Mouse (Mus musculus) hindbrain, embryonic 13.5 days (tissue): ENCODE measurements at regions not wholly inside any gene's neighbourhood (a gene's known extent, or its start where the extent isn't known, plus 50 kb on each side); places are given as distances from the start of the nearest gene placed in this dataset.
A peak's percentile ranks its signal among the peaks of the same experiment; 100 is the strongest.

Experiments used
- ATAC-seq: fragments of 200-750 bp; cut with Nextera tagmentation; 2 replicates; pipeline ENCODE4 v1.8.0; 2017; ENCODE audit warnings: moderate TSS enrichment; ENCODE audit not compliant: low FRiP score
- H3K27ac ChIP-seq: fragments of 300-500 bp; sonication (generic); 2 replicates; pipeline ENCODE4 v1.5.1; 2015; ENCODE audit warnings: inconsistent platforms, mild to moderate bottlenecking, moderate library complexity
- H3K27me3 ChIP-seq: fragments of 300-500 bp; sonication (generic); 2 replicates; pipeline ENCODE4 v1.6.1; 2015; ENCODE audit warnings: mild to moderate bottlenecking, inconsistent platforms
- H3K36me3 ChIP-seq: fragments of 300-500 bp; sonication (generic); 2 replicates; pipeline ENCODE4 v1.6.1; 2015; ENCODE audit warnings: mild to moderate bottlenecking, inconsistent platforms
- H3K4me1 ChIP-seq: fragments of 300-500 bp; sonication (generic); replicated peaks from 2 replicates; pipeline ENCODE4 v1.6.1; 2015; ENCODE audit warnings: inconsistent platforms
- H3K4me2 ChIP-seq: fragments of 300-500 bp; sonication (generic); 2 replicates; pipeline ENCODE4 v1.6.1; 2015; ENCODE audit warnings: inconsistent platforms, mild to moderate bottlenecking, moderate library complexity
- H3K4me3 ChIP-seq: fragments of 300-500 bp; sonication (generic); 2 replicates; pipeline ENCODE4 v1.5.1; 2015; ENCODE audit warnings: mild to moderate bottlenecking, inconsistent platforms
- H3K9ac ChIP-seq: fragments of 300-500 bp; sonication (generic); 2 replicates; pipeline ENCODE4 v1.6.1; 2015; ENCODE audit warnings: mild to moderate bottlenecking, inconsistent platforms
- H3K9me3 ChIP-seq: fragments of 300-500 bp; sonication (generic); 2 replicates; pipeline ENCODE4 v1.6.1; 2016; ENCODE audit warnings: inconsistent platforms
- WGBS: fragments of 180-500 bp; shearing (Covaris S2); methylation state at CpG from one replicate; pipeline ENCODE4 v1.1.7; 2015; 5-methylcytosine and 5-hydroxymethylcytosine counted together

- Histone ChIP-seq H3K9me3 (no peaks in the 10 kb centered on the region), H3K4me2 (no peak overlapping the region), H3K4me3 (no peak overlapping the region), H3K27ac (no peak overlapping the region), H3K4me1 (peaks cover 16% of the 10 kb centered on the region), H3K27me3 (0 out of 2 replicates have a peak, but pooled peaks cover 3% of the 10 kb centered on the region), H3K9ac (no peak overlapping the region), H3K36me3 (no peaks in the 10 kb centered on the region)
- no peak for ATAC-seq
- 93% methylated on average over 8 of the region's 8 CpGs for WGBS
Measured at GRCm38 (mm10) chr13:44420941-44421340, 308.3 kb upstream of the Jarid2 start.

GRCm38 (mm10) chr13:44421426-44421825 lies 307.8 kb upstream of the Jarid2 start:
- no peaks in the 10 kb centered on the region for H3K36me3 ChIP-seq
- peaks cover 16% of the 10 kb centered on the region for H3K4me1 ChIP-seq
- 0 out of 2 replicates have a peak, but pooled peaks cover 3% of the 10 kb centered on the region for H3K27me3 ChIP-seq
- no peak overlapping the region for H3K27ac ChIP-seq
- 94% methylated on average over 3 of the region's 3 CpGs for WGBS
- no peak for ATAC-seq
- no peaks in the 10 kb centered on the region for H3K9me3 ChIP-seq
- no peak overlapping the region for H3K9ac ChIP-seq
- no peak overlapping the region for H3K4me2 ChIP-seq
- no peak overlapping the region for H3K4me3 ChIP-seq

- H3K36me3 ChIP-seq: no peaks in the 10 kb centered on the region
- H3K27ac ChIP-seq: no peak overlapping the region
- no peak overlapping the region for H3K4me2 ChIP-seq
- no peak overlapping the region for H3K4me3 ChIP-seq
- ATAC-seq: no peak
- H3K4me1 ChIP-seq: peaks cover 14% of the 10 kb centered on the region
- 76% methylated on average over 5 of the region's 5 CpGs for WGBS
- H3K9ac ChIP-seq: no peak overlapping the region
- H3K9me3 ChIP-seq: no peaks in the 10 kb centered on the region
- 0 out of 2 replicates have a peak, but pooled peaks cover 3% of the 10 kb centered on the region for H3K27me3 ChIP-seq
Measured at GRCm38 (mm10) chr13:44421922-44422321, 307.4 kb upstream of the Jarid2 start.

- no peak for ATAC-seq
Measured at GRCm38 (mm10) chr13:44430492-44430891, 298.8 kb upstream of the Jarid2 start.

GRCm38 (mm10) chr13:44437709-44438108 lies 291.6 kb upstream of the Jarid2 start:
- Histone ChIP-seq H3K27ac (no peak overlapping the region), H3K4me2 (no peak overlapping the region), H3K36me3 (no peaks in the 10 kb centered on the region), H3K4me1 (no peaks in the 10 kb centered on the region), H3K27me3 (no peaks in the 10 kb centered on the region), H3K4me3 (no peak overlapping the region), H3K9me3 (no peaks in the 10 kb centered on the region), H3K9ac (no peak overlapping the region)
- WGBS: 88% methylated on average over 1 of the region's 1 CpGs
- ATAC-seq: no peak

More at GRCm38 (mm10) chr13:44430492-44430891, 298.8 kb upstream of the Jarid2 start:
- H3K27ac ChIP-seq: no peak overlapping the region
- no peak overlapping the region for H3K4me2 ChIP-seq
- H3K4me1 ChIP-seq: 0 out of 2 replicates have a peak, but pooled peaks cover 3% of the 10 kb centered on the region
- H3K9me3 ChIP-seq: no peaks in the 10 kb centered on the region
- WGBS: 87% methylated on average over 8 of the region's 8 CpGs
- H3K36me3 ChIP-seq: no peaks in the 10 kb centered on the region
- H3K9ac ChIP-seq: no peak overlapping the region
- H3K4me3 ChIP-seq: no peak overlapping the region
- H3K27me3 ChIP-seq: no peaks in the 10 kb centered on the region

GRCm38 (mm10) chr13:44441061-44441460 lies 288.2 kb upstream of the Jarid2 start:
- 90% methylated on average over 3 of the region's 3 CpGs for WGBS
- Histone ChIP-seq H3K36me3 (no peaks in the 10 kb centered on the region), H3K27ac (no peak overlapping the region), H3K9ac (no peak overlapping the region), H3K4me2 (no peak overlapping the region), H3K27me3 (no peaks in the 10 kb centered on the region), H3K4me1 (no peaks in the 10 kb centered on the region), H3K4me3 (no peak overlapping the region), H3K9me3 (no peaks in the 10 kb centered on the region)
- ATAC-seq: no peak

GRCm38 (mm10) chr13:44449216-44449830 lies 280.0 kb upstream of the Jarid2 start:
- Histone ChIP-seq H3K4me3 (no peak overlapping the region), H3K27me3 (no peaks in the 10 kb centered on the region), H3K4me2 (no peak overlapping the region), H3K4me1 (peaks cover 10% of the 10 kb centered on the region), H3K9me3 (no peaks in the 10 kb centered on the region), H3K27ac (no peak overlapping the region), H3K36me3 (no peaks in the 10 kb centered on the region), H3K9ac (no peak overlapping the region)
- ATAC-seq: no peak
- WGBS: 71% methylated on average over 1 of the region's 1 CpGs

- no peak for ATAC-seq
- Histone ChIP-seq H3K9ac (no peak overlapping the region), H3K36me3 (no peaks in the 10 kb centered on the region), H3K9me3 (no peaks in the 10 kb centered on the region), H3K27ac (no peak overlapping the region), H3K27me3 (no peaks in the 10 kb centered on the region), H3K4me3 (no peak overlapping the region), H3K4me2 (no peak overlapping the region), H3K4me1 (peaks cover 11% of the 10 kb centered on the region)
- WGBS: 92% methylated on average over 5 of the region's 5 CpGs
Measured at GRCm38 (mm10) chr13:44451224-44451623, 278.1 kb upstream of the Jarid2 start.

GRCm38 (mm10) chr13:44453131-44453530 lies 276.1 kb upstream of the Jarid2 start:
- Histone ChIP-seq H3K27ac (0 out of 2 replicates have a peak overlapping the region, but pooled peaks have one; percentile 45), H3K27me3 (no peaks in the 10 kb centered on the region), H3K9ac (no peak overlapping the region), H3K4me3 (no peak overlapping the region), H3K9me3 (peaks cover 3% of the 10 kb centered on the region; the same call in 1 of the 2 replicates), H3K4me1 (peaks cover 11% of the 10 kb centered on the region), H3K36me3 (no peaks in the 10 kb centered on the region), H3K4me2 (no peak overlapping the region)
- no peak for ATAC-seq
- 80% methylated on average over 7 of the region's 7 CpGs for WGBS

GRCm38 (mm10) chr13:44454136-44454535 lies 275.1 kb upstream of the Jarid2 start:
- Histone ChIP-seq H3K9ac (no peak overlapping the region), H3K9me3 (peaks cover 3% of the 10 kb centered on the region; the same call in 1 of the 2 replicates), H3K27ac (no peak overlapping the region), H3K36me3 (no peaks in the 10 kb centered on the region), H3K4me1 (peaks cover 11% of the 10 kb centered on the region), H3K27me3 (no peaks in the 10 kb centered on the region), H3K4me2 (no peak overlapping the region), H3K4me3 (no peak overlapping the region)
- ATAC-seq: no peak
- WGBS: 48% methylated on average over 9 of the region's 9 CpGs

- 63% methylated on average over 5 of the region's 5 CpGs for WGBS
- Histone ChIP-seq H3K4me1 (peaks cover 11% of the 10 kb centered on the region), H3K27ac (no peak overlapping the region), H3K27me3 (no peaks in the 10 kb centered on the region), H3K4me3 (no peak overlapping the region), H3K36me3 (no peaks in the 10 kb centered on the region), H3K4me2 (no peak overlapping the region), H3K9me3 (peaks cover 3% of the 10 kb centered on the region; the same call in 1 of the 2 replicates), H3K9ac (no peak overlapping the region)
- no peak for ATAC-seq
Measured at GRCm38 (mm10) chr13:44455193-44455592, 274.1 kb upstream of the Jarid2 start.

- Histone ChIP-seq H3K4me3 (no peak overlapping the region), H3K9me3 (peaks cover 3% of the 10 kb centered on the region; the same call in 1 of the 2 replicates), H3K36me3 (no peaks in the 10 kb centered on the region), H3K27ac (no peak overlapping the region), H3K4me2 (no peak overlapping the region), H3K27me3 (no peaks in the 10 kb centered on the region), H3K9ac (no peak overlapping the region), H3K4me1 (peaks cover 7% of the 10 kb centered on the region)
- ATAC-seq: no peak
- WGBS: 62% methylated on average over 3 of the region's 3 CpGs
Measured at GRCm38 (mm10) chr13:44458744-44459143, 270.5 kb upstream of the Jarid2 start.

GRCm38 (mm10) chr13:44459148-44459547 lies 270.1 kb upstream of the Jarid2 start:
- H3K36me3 ChIP-seq: no peaks in the 10 kb centered on the region
- no peak overlapping the region for H3K27ac ChIP-seq
- H3K4me1 ChIP-seq: peaks cover 3% of the 10 kb centered on the region
- ATAC-seq: no peak
- H3K27me3 ChIP-seq: no peaks in the 10 kb centered on the region
- peaks cover 3% of the 10 kb centered on the region; the same call in 1 of the 2 replicates for H3K9me3 ChIP-seq
- H3K9ac ChIP-seq: no peak overlapping the region
- no peak overlapping the region for H3K4me2 ChIP-seq
- no peak overlapping the region for H3K4me3 ChIP-seq
- WGBS: 35% methylated on average over 4 of the region's 4 CpGs
